Comparison of ENCODE assay signal across 9 mouse cellular contexts in the genomic region with DNA sequence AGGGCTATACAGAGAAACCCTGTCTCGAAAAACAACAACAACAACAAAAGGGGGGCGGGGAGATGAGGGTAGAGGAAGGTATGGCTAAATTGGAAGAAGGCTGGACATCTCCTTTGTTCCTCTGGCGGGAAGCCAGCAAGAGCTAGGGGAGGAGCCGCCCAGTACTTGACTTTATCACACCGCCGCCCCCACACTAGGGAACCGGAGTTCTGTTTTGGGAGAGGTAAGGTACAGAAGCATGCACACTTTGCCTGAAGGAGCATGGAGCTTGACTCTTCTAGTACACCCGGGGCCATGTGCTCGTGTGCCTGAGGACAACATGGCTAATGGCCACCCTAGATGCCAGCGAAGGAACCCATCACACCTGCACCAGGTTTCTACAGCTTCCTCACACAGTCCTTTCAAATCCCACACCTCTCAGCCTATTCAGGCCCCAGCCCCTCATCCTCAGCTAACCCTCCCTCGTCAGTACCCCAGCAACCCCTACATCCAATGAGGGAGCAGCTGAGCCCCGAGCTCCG. TPM values are rescaled to one million over a fixed set of nuclear protein-coding genes. Genes with fewer than 3 reads are reported as not detected.
A peak's percentile ranks its signal among the peaks of the same experiment; 100 is the strongest.
DNase-seq lines count a peak whose midpoint lies in the region; ATAC-seq and TF ChIP-seq lines count a peak whose summit lies in the region.
"Had no signal": no experiment of that assay in that cellular context is flagged by ENCODE, and none has a peak within 500 bp of the region (broad histone marks: within the 10 kb centered on the region; RNA-seq: fewer than 3 reads in every experiment).

No protein-coding gene starts in this region.

- TF ChIP-seq CTCF in forebrain, postnatal 0 days (IDR thresholded peaks at IDR 0.05; ENCODE audit: low read depth) = no peak

- no peaks in the 10 kb centered on the region for H3K27me3 ChIP-seq in forebrain, postnatal 0 days (ENCODE audit: insufficient read depth, low read length)
- peaks cover 41% of the 10 kb centered on the region for H3K27me3 ChIP-seq in midbrain, embryonic 12.5 days

- peak; percentile 28 for DNase-seq in kidney, postnatal 14 days
- DNase-seq in kidney, adult 8-10 months = no peak
- peak; percentile 62 for DNase-seq in WW6 (ENCODE audit: low read depth, low spot score)
- DNase-seq in forebrain, postnatal 0 days = no peak
- no peak for DNase-seq in left cerebral cortex, postnatal 36 days (ENCODE audit: low spot score in 2 of 2)
- DNase-seq in cerebellum, adult 9-11 months = no peak

- H3K4me2 ChIP-seq in forebrain, postnatal 0 days (ENCODE audit: low read depth) = peak overlapping the region; percentile 56
- H3K4me2 ChIP-seq in midbrain, embryonic 12.5 days (replicated peaks) = peak overlapping the region; percentile 52

- no peaks in the 10 kb centered on the region for H3K9me3 ChIP-seq in forebrain, postnatal 0 days (ENCODE audit: low read length)
- H3K9me3 ChIP-seq in midbrain, embryonic 12.5 days = no peaks in the 10 kb centered on the region

- peak overlapping the region; percentile 39 for H3K4me3 ChIP-seq in forebrain, postnatal 0 days (ENCODE audit: low read depth, low read length)
- peak overlapping the region; percentile 24 for H3K4me3 ChIP-seq in midbrain, embryonic 12.5 days

- WGBS in forebrain, postnatal 0 days = 22% methylated on average over 13 of the region's 13 CpGs
- WGBS in midbrain, embryonic 12.5 days = 15% methylated on average over 13 of the region's 13 CpGs

- 0 out of 2 replicates have a peak, but pooled peaks cover 5% of the 10 kb centered on the region for H3K4me1 ChIP-seq in forebrain, postnatal 0 days (ENCODE audit: insufficient read depth)
- peaks cover 8% of the 10 kb centered on the region for H3K4me1 ChIP-seq in midbrain, embryonic 12.5 days

- H3K36me3 ChIP-seq in forebrain, postnatal 0 days (ENCODE audit: insufficient read depth) = no peaks in the 10 kb centered on the region
- H3K36me3 ChIP-seq in midbrain, embryonic 12.5 days = no peaks in the 10 kb centered on the region

- no peak overlapping the region for H3K27ac ChIP-seq in forebrain, postnatal 0 days (ENCODE audit: low read depth, low read length)
- H3K27ac ChIP-seq in midbrain, embryonic 12.5 days (replicated peaks) = no peak overlapping the region
- H3K27ac ChIP-seq: macrophage had no signal

- intact Hi-C loops in left cerebral cortex, postnatal 36 days (cut with DNase I) = loop anchor here (2.0 to 10.0 kb wide), 4 partner anchors 63 to 323 kb away; no protein-coding TSS in a partner anchor

- H3K9ac ChIP-seq in forebrain, postnatal 0 days = 0 out of 2 replicates have a peak overlapping the region, but pooled peaks have one; percentile 2
- peak overlapping the region; percentile 32 for H3K9ac ChIP-seq in midbrain, embryonic 12.5 days (replicated peaks)

- peak; percentile 7 for ATAC-seq in forebrain, postnatal 0 days
- ATAC-seq in midbrain, embryonic 12.5 days (ENCODE audit: low FRiP score, low read depth) = 0 out of 2 replicates have a peak, but pooled peaks have one; percentile 27
- no peak for ATAC-seq in erythroid progenitor cell, adult 5-6 weeks (replicated peaks; ENCODE audit: low FRiP score, poor library complexity, severe bottlenecking)

RNA-seq across cellular contexts. Expression of a gene that starts 8.6 kb away (rescaled TPM):
- 0.29 and 1.2 TPM in 2 replicates for total RNA-seq in forebrain, postnatal 0 days (2014; rRNA removed)
- polyA plus RNA-seq in forebrain, postnatal 0 days (2015; fragmentation: Nextera tagmentation; extraction: Ambion mirVana) = 0.77 and 0.88 TPM in 2 replicates
- polyA plus RNA-seq in midbrain, embryonic 12.5 days (2016; fragmentation: Nextera tagmentation; extraction: Ambion mirVana) = 0.42 TPM in 1 of 2 replicates, not detected in the other
- 5.0 TPM in 1 of 2 replicates, not detected in the other for total RNA-seq in erythroid progenitor cell, adult 5-6 weeks (2015; ENCODE audit: low replicate concordance)
- total RNA-seq in erythroid progenitor cell, adult 5-6 weeks (2017; ENCODE audit: low replicate concordance) = 1.3 TPM in 1 of 2 replicates, not detected in the other
- total RNA-seq in left cerebral cortex, postnatal 36 days (2021) = 1 to 10 TPM; 3.9 to 5.6 TPM
- polyA plus RNA-seq: macrophage had no signal

RNA-seq across cellular contexts. Expression of a gene that starts 57.7 kb away (rescaled TPM):
- 27.2 and 43.0 TPM in 2 replicates for total RNA-seq in forebrain, postnatal 0 days (2014; rRNA removed)
- polyA plus RNA-seq in forebrain, postnatal 0 days (2015; fragmentation: Nextera tagmentation; extraction: Ambion mirVana) = 2.4 and 3.2 TPM in 2 replicates
- 0.64 and 1.0 TPM in 2 replicates for polyA plus RNA-seq in midbrain, embryonic 12.5 days (2016; fragmentation: Nextera tagmentation; extraction: Ambion mirVana)
- total RNA-seq in erythroid progenitor cell, adult 5-6 weeks (2015; ENCODE audit: low replicate concordance) = 0.42 TPM in 1 of 2 replicates, not detected in the other
- total RNA-seq in erythroid progenitor cell, adult 5-6 weeks (2017; ENCODE audit: low replicate concordance) = 0.64 TPM in 1 of 2 replicates, not detected in the other
- 100 to 1,000 TPM; 130 to 162 TPM for total RNA-seq in left cerebral cortex, postnatal 36 days (2021)

Comparison
In these comparisons a context has a peak if more than half of its experiments do, and no peak if none do; other contexts are left out.
1. DNase-seq: peak in kidney, postnatal 14 days (single experiment) and WW6 (single experiment); none in kidney, adult 8-10 months (0 of 2), forebrain, postnatal 0 days (single experiment), left cerebral cortex, postnatal 36 days (0 of 2) and cerebellum, adult 9-11 months (single experiment).
2. RNA of a gene that starts 57.7 kb away (total RNA-seq): 130 to 162 TPM in left cerebral cortex, postnatal 36 days and 27.2 to 43.0 TPM in forebrain, postnatal 0 days; 0.42 to 0.64 TPM in erythroid progenitor cell, adult 5-6 weeks; every median in the first group is over 10 times any median in the second.